Mouse (Mus musculus) urinary bladder, adult 18-20 months (tissue): Measurements from ENCODE around the gene Gatc.
"Not testable (repeated sequence)": the region's sequence is repeated elsewhere in the genome, so short reads cannot be mapped to it uniquely, and the experiment has no call there.

Experiments used
- DNase-seq, 2 experiments: peaks; one replicate each; pipeline ENCODE4 v3.0.0; 2022; ENCODE audit warnings: low spot score in 2 of 2, mixed read lengths in 2 of 2

Gene Gatc

GRCm38 (mm10) chr5:115340577-115341313 is at the start of gene Gatc, which contains the start of gene Triap1:
Gatc (minus strand) TSS chr5:115341178.
Triap1 (plus strand) TSS chr5:115341225.
- peak; percentile 77 to 86 for DNase-seq

DNA sequence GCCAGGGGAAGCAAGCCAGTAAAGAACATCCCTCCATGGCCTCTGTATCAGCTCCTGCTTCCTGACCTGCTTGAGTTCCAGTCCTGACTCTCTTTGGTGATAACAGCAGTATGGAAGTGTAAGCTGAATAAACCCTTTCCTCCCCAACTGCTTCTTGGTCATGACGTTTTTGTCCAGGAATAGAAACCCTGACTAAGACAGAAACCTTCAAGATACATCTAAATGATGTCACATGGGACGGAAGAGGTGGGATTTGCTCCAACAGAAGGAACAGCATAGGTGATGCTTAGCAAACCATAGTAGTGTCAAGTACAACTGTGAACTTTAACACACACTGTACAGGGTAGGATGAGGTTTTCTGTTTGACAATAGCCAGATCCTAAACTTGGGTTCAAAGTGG is 37.9 kb upstream of the Gatc start:
- not testable (repeated sequence) for DNase-seq

DNA sequence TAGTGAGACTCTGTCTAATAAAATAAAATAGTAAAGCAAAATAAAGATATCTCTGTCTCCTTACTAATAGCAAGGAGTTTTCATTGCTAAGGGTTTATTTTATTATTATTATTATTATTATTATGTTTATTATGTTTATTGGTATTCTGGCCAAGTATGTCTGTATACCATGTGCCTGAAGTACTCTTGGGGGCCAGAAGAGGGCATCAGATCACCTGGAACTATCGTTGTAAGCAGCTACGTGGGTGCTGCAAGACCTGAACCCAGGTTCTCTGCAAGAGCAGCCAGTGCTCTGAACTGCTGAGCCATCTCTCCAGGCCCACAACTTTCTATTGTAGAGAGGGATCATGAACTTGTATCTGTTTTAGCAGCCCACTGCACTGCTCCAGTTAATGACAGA is 34.5 kb upstream of the Gatc start:
- DNase-seq, result no peak

DNA sequence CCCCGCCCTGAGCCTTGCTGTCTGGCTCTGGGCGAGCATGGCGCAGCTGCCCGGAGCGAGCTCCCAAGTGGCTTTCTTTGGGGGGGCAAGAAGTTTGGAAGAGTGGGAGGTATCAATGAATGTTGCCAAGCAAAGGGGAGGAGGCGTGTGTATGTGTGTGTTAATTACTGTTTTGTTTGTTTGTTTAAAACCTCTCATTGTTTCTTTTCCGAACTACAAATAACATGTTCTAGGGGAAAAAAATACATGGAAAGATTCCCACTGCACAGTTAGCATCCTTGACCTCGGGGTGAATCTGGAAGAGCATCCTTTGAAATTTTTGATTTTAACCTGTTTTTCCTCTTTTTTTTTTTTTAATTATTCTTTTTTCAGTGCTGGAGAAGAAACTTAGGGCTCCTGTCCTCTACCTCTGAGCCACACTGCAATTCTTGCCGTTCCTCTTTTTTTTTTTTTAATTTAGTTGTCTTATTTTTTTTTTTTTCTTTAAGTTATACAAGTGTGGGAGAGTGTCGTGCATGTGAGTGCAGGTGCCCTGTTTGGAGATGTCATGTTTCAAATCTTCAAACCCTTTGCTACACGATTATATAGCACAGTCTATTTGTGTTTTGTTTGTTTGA is 33.3 kb upstream of the Gatc start:
- DNase-seq, result no peak

DNA sequence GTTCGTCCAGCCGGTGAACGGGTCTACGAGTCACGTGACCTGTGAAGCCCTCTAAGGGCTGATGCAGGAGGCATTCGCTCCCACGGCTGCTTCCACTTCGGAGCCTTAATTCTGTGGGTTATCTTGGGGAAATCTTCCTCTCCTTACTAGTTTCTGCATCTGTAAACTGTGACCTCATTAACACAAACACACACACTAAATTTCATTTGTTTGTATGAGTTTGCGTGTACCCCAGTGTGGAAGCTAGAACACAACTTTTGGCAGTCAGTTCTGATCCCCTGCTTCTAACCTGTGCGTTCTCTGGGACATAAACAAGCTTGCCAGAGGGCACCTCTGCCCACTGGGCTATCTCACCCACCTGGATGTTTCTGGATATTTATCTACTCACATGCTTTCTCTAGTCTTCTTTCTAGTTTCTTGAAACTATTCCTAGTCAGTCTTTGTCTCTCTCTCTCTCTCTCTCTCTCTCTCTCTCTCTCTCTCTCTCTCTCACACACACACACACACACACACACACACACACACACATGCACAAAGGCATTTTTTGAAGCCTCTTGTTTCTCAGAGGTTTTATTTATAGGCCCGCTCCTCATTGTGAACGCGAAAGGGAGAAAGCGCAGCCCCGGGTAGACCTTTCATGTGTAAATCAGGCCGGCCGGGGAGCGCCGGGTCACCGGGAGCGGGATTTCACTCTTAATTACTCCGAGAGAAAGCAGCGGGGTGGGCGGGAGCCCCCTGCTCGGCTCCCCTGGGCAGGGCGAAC is 32.6 kb upstream of the Gatc start:
- no peak for DNase-seq

- peak in 1 of 2 experiments; percentile 40 for DNase-seq
Observed at GRCm38 (mm10) chr5:115371736-115372135, 30.8 kb upstream of the Gatc start.

- no peak for DNase-seq
Observed at GRCm38 (mm10) chr5:115364782-115365181, 23.8 kb upstream of the Gatc start.

GRCm38 (mm10) chr5:115362819-115363714 is 22.1 kb upstream of the Gatc start:
- DNase-seq, result no peak

GRCm38 (mm10) chr5:115362216-115362615 is 21.2 kb upstream of the Gatc start:
- no peak for DNase-seq

- DNase-seq, result no peak
Observed at GRCm38 (mm10) chr5:115359851-115360372, 18.9 kb upstream of the Gatc start.

GRCm38 (mm10) chr5:115359438-115359837 is 18.5 kb upstream of the Gatc start:
- DNase-seq, result no peak

GRCm38 (mm10) chr5:115358872-115359271 is 17.9 kb upstream of the Gatc start:
- peak; percentile 53 to 83 for DNase-seq

GRCm38 (mm10) chr5:115355070-115355469 is 14.1 kb upstream of the Gatc start:
- no peak for DNase-seq

GRCm38 (mm10) chr5:115351348-115351747 is 10.4 kb upstream of the Gatc start:
- no peak for DNase-seq

DNA sequence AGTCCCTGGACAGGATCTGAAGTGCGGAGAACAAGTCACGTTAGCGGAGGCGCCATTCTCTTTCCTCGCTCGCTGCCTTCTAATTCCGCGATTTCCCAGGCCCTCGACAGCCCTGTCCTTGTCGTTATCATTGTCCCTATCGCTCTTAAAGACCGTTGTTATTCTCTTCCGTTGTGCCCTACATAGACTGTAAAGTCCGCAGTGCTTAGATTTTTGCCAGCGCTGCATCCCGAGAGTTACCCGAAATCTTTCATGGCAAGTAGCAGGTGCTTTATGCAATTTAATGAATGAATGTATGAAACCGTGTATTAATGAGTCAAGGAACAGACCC is 8.2 kb upstream of the Gatc start:
- DNase-seq, result no peak

DNA sequence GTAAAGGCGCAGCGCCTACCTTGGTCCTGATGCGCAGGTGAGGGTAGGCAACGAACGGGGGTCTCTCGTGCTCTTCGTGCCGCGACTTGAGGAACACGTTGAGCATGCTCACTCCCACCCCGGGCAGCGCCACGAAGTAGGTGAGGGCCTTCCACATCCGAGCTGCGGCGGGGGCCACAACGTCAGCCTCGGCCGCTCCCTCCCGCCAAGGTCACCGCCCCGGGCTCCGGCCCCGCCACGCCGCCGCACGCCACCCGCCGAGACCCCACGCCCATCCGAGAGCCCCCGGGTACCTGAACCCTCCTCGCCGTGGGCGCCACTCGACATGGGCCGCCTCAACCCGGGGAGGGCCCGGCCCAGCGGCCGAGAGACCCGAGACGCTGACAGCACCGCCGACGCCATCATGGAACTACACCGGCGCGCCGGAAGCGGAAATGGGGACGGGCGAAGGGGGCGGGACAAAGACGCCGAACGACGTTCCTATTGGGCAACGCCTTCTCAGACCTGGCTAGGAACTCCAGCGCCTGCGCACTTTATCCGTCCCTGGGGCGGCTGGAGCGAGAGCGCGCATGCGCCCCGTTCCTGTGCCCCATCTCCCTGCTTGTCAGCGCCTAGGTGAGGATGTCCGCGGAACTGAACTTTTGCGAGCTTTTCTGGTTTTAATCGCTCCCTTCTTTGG is 7.7 kb upstream of the Gatc start, which contains the start of gene Cox6a1:
TSS of gene Cox6a1 (minus strand) at position 436 of the 679 bp plus-strand sequence.
- peak; percentile 96 for DNase-seq

DNA sequence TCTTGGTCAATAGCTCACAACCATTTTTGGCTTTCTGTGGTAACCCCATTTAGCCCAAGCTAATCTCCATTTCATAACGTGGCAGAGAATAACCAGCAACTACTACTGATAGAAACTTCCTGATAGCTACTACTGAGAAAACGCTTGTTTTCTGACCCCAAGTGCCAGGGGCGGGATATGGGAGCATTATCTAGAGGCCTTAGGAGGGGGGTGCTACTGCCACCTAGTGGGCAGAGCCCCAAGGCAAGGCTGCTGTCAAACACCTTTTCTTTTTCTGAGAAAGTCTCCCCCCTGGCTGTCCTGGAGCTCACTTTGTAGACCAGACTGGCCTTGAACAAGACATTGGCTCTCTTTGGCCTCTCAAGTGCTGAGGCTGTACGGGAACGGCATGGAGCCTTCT is 6.6 kb upstream of the Gatc start:
- peak; percentile 65 to 73 for DNase-seq

GRCm38 (mm10) chr5:115341314-115342165 is 562 bp upstream of the Gatc start:
- no peak for DNase-seq

DNA sequence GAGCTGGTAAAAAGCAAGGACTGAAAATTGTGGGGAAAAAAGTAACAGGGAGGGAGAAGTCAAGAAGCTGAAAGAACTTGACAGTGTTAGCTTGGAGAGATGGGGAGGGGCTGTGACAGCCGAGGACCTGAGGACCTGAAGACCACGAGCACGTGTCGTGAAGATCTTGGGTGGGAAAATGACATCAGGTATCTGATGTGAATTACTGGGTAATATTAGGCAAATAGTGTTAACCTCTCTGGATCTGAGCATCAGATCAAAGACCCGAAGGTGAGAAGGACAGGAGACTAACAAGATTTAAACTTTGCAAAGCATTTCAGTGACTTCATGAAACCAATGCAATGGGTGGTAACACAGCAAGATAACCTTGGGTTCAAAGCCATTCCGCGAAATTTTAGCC is 971 bp downstream of the Gatc start:
- no peak for DNase-seq

GRCm38 (mm10) chr5:115333626-115334025 is 7.4 kb downstream of the Gatc start:
- no peak for DNase-seq
